Mouse (Mus musculus) thymus, postnatal 10 days (tissue): ENCODE measurements around the gene Cd151.

Source experiments
- DNase-seq, 2 experiments: peaks; one replicate each; pipeline ENCODE4 v3.0.0; 2021; ENCODE audit warnings: low spot score in 2 of 2

The Cd151 gene

GRCm38 (mm10) chr7:141493729-141494128 is 26.5 kb downstream of the Cd151 start:
- no peak for DNase-seq

- DNase-seq = no peak
Observed at GRCm38 (mm10) chr7:141495379-141495778, 28.2 kb downstream of the Cd151 start.

GRCm38 (mm10) chr7:141495940-141496339 is 28.7 kb downstream of the Cd151 start:
- DNase-seq = no peak

- DNase-seq = no peak
Observed at GRCm38 (mm10) chr7:141497600-141497999, 30.4 kb downstream of the Cd151 start.

GRCm38 (mm10) chr7:141501820-141502555 is 34.8 kb downstream of the Cd151 start:
- no peak for DNase-seq

- no peak for DNase-seq
Observed at GRCm38 (mm10) chr7:141502556-141502905, 35.3 kb downstream of the Cd151 start.

- no peak for DNase-seq
Observed at GRCm38 (mm10) chr7:141506278-141506677, 39.1 kb downstream of the Cd151 start.

GRCm38 (mm10) chr7:141508160-141508559 is 41.0 kb downstream of the Cd151 start:
- no peak for DNase-seq

GRCm38 (mm10) chr7:141510196-141510595 is 43.0 kb downstream of the Cd151 start:
- no peak for DNase-seq

GRCm38 (mm10) chr7:141510681-141511191 is 43.5 kb downstream of the Cd151 start:
- DNase-seq = no peak

- DNase-seq = no peak
Observed at GRCm38 (mm10) chr7:141517638-141518037, 50.4 kb downstream of the Cd151 start.

GRCm38 (mm10) chr7:141518296-141518695 is 51.1 kb downstream of the Cd151 start:
- DNase-seq = no peak

GRCm38 (mm10) chr7:141518926-141519325 is 51.7 kb downstream of the Cd151 start:
- no peak for DNase-seq

- no peak for DNase-seq
Observed at GRCm38 (mm10) chr7:141519795-141520194, 52.6 kb downstream of the Cd151 start.
